Mouse (Mus musculus) heart, adult 2 months (tissue): ENCODE results near the gene Kctd19. TPM values are rescaled to one million over a fixed set of nuclear protein-coding genes. Genes with fewer than 3 reads are reported as not detected.

Experiments
- DNase-seq, 2 experiments: peaks; one replicate each; pipeline ENCODE4 v3.0.0; 2021
- H3K27ac ChIP-seq: fragments of 200-600 bp; 2 replicates; pipeline ENCODE4 v1.8.1; 2022
- H3K27me3 ChIP-seq: fragments of 200-500 bp; 2 replicates; pipeline ENCODE4 v1.6.1; 2012; ENCODE audit warnings: mild to moderate bottlenecking, low read length, inconsistent platforms, mixed read lengths; ENCODE audit not compliant: control insufficient read depth, insufficient read depth
- H3K36me3 ChIP-seq: fragments of 200-500 bp; 2 replicates; pipeline ENCODE4 v1.6.1; 2012; ENCODE audit warnings: low read length, inconsistent platforms; ENCODE audit not compliant: control insufficient read depth, insufficient read depth
- H3K4me1 ChIP-seq: fragments of 200-500 bp; 2 replicates; pipeline ENCODE4 v1.6.1; 2011; ENCODE audit warnings: low read length; ENCODE audit not compliant: control insufficient read depth, insufficient read depth
- H3K4me3 ChIP-seq: fragments of 200-600 bp; 2 replicates; pipeline ENCODE4 v1.8.1; 2022
- H3K79me2 ChIP-seq: fragments of 200-500 bp; replicated peaks from 2 replicates; pipeline ENCODE4 v1.6.1; 2012; ENCODE audit warnings: mild to moderate bottlenecking, inconsistent platforms, low read length, moderate library complexity, mixed read lengths; ENCODE audit not compliant: control insufficient read depth, insufficient read depth
- H3K9ac ChIP-seq: fragments of 200-500 bp; 2 replicates; pipeline ENCODE4 v1.6.1; 2012; ENCODE audit warnings: low read depth, mild to moderate bottlenecking, control low read depth, inconsistent platforms, low read length, mixed read lengths
- CTCF ChIP-seq: fragments of 200-600 bp; IDR thresholded peaks from 2 replicates; pipeline ENCODE4 v1.8.1; 2022; ENCODE audit warnings: antibody characterized with exemption, mild to moderate bottlenecking, moderate library complexity
- EP300 ChIP-seq: fragments of 200-500 bp; IDR thresholded peaks from 2 replicates; pipeline ENCODE4 v1.6.1; 2011; ENCODE audit warnings: low read depth, low read length, control low read depth; ENCODE audit not compliant: insufficient read depth
- POLR2A ChIP-seq: fragments of 200-500 bp; IDR thresholded peaks from 2 replicates; pipeline ENCODE4 v1.6.1; 2011; ENCODE audit warnings: mild to moderate bottlenecking, low read depth, low read length, control low read depth; ENCODE audit not compliant: insufficient read depth
- WGBS: fragments of 180-500 bp; shearing (Covaris S2); methylation state at CpG from one replicate; pipeline ENCODE4 v1.1.7; 2018; 5-methylcytosine and 5-hydroxymethylcytosine counted together
- intact Hi-C: fragments of 180-260 bp; cut with DNase I; formaldehyde crosslinking; loops from one replicate; pipeline ENCODE4 v1.15.1; 2025
- polyA plus RNA-seq: library from polyadenylated mRNA; depleted of rRNA; stranded (reverse); fragments of >200 nt; gene quantifications from 2 replicates; pipeline ENCODE4 v1.2.3, GENCODE M21; 2012; rRNA removed
- total RNA-seq, 2 experiments: library from RNA; stranded (reverse); gene quantifications; 2 replicates each; pipeline ENCODE4 v1.2.3; 2021

Kctd19 gene
- total and polyA plus RNA-seq, 3 experiments: 0.08 to 0.25 (median 0.13) TPM

DNA sequence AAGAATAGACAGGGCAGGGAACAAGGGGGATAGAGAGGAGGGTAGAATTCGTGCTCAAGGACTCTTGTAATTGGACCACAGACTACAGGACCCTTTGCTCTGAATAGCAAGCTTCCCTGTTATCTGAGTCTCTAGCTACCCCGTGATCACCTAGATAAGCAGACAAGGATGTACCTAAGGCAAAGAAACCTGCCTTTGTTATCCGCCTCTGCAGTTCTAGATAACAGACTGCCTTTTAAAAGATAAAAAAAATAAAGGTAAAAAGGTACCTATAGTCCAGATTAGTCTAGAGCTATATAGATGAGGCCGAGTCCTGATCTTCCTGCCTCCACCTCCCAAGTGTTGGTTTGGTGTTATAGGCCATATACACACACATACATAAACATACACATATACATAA lies 70.5 kb downstream of the Kctd19 start:
- intact Hi-C loops: no loop called here
- no peak overlapping the region for H3K9ac ChIP-seq
- TF ChIP-seq CTCF (no peak), POLR2A (no peak)

DNA sequence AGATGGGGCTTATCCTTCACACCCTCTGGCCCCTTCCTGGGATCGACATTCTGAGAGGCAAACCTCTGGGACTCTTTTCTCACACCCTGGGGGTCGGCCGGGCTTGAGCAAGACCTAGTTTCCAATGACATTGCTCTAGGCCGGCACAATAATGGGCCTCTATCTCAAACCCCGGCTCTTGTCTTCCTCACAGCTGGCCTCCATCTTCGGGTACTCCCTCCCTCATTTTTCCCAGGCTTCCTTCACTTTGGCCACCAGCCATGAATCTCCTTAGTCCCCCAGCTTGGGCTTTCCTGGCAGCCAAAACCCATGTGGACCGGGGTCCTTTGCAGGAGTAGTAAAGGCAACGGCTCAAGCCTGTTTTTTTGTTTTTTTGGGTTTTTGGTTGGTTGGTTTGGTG lies 71.9 kb downstream of the Kctd19 start:
- 34% methylated on average over 8 of the region's 8 CpGs for WGBS
- Histone ChIP-seq H3K79me2 (no peaks in the 10 kb centered on the region), H3K36me3 (peaks cover 7% of the 10 kb centered on the region), H3K9ac (no peak overlapping the region), H3K27ac (peak overlapping the region; percentile 58), H3K27me3 (no peaks in the 10 kb centered on the region), H3K4me1 (peaks cover 22% of the 10 kb centered on the region), H3K4me3 (no peak overlapping the region)
- TF ChIP-seq CTCF (no peak), EP300 (no peak), POLR2A (no peak)
- DNase-seq: no peak
- intact Hi-C loops: no loop called here

More for the DNA sequence above, 70.5 kb downstream of the Kctd19 start:
- H3K4me1 ChIP-seq: peaks cover 22% of the 10 kb centered on the region
- H3K27ac ChIP-seq: no peak overlapping the region
- H3K79me2 ChIP-seq: no peaks in the 10 kb centered on the region
- no peak overlapping the region for H3K4me3 ChIP-seq
- H3K27me3 ChIP-seq: no peaks in the 10 kb centered on the region
- DNase-seq: no peak
- peaks cover 7% of the 10 kb centered on the region for H3K36me3 ChIP-seq
- WGBS: 82% methylated on average over 4 of the region's 4 CpGs

GRCm38 (mm10) chr8:105339886-105340635 lies 73.2 kb downstream of the Kctd19 start:
- H3K4me1 ChIP-seq: peaks cover 17% of the 10 kb centered on the region
- TF ChIP-seq POLR2A (no peak), CTCF (no peak), EP300 (no peak)
- no peaks in the 10 kb centered on the region for H3K27me3 ChIP-seq
- peak; percentile 52 to 54 for DNase-seq
- H3K9ac ChIP-seq: no peak overlapping the region
- H3K27ac ChIP-seq: peak overlapping the region; percentile 58
- intact Hi-C loops: no loop called here
- H3K4me3 ChIP-seq: no peak overlapping the region
- no peaks in the 10 kb centered on the region for H3K79me2 ChIP-seq
- H3K36me3 ChIP-seq: peaks cover 7% of the 10 kb centered on the region
- 41% methylated on average over 6 of the region's 6 CpGs for WGBS

DNA sequence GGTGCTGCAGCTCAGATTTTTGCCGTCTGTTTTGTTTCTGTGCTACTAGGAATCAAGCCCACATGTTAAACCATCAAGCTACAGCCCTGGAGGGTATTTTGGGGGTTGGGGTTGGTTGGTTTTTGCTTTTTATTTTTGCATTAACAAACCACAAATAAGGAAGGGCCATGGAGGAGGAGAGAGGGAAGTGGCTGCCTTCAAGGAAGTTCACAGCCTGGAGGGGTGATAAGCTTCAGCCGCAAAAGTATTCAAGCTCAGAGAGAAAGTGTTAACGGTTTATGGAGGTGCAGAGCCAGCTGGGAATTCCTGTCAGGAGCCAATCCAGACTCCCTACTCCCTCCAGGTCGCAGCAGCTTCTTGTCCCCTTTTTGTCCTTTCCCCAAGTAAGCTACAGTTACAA lies 74.3 kb downstream of the Kctd19 start:
- 32% methylated on average over 4 of the region's 4 CpGs for WGBS
- peaks cover 7% of the 10 kb centered on the region for H3K36me3 ChIP-seq
- no peak overlapping the region for H3K4me3 ChIP-seq
- intact Hi-C loops: no loop called here
- H3K79me2 ChIP-seq: no peaks in the 10 kb centered on the region
- H3K9ac ChIP-seq: no peak overlapping the region
- no peak for DNase-seq
- peaks cover 17% of the 10 kb centered on the region for H3K4me1 ChIP-seq
- H3K27me3 ChIP-seq: no peaks in the 10 kb centered on the region
- no peak overlapping the region; the same call in 1 of the 2 replicates for H3K27ac ChIP-seq
- no peak for TF ChIP-seq POLR2A
- no peak for TF ChIP-seq CTCF
- no peak for TF ChIP-seq EP300

GRCm38 (mm10) chr8:105336373-105337130 lies 76.8 kb downstream of the Kctd19 start:
- Histone ChIP-seq H3K27ac (no peak overlapping the region), H3K4me3 (no peak overlapping the region), H3K79me2 (no peaks in the 10 kb centered on the region), H3K36me3 (peaks cover 7% of the 10 kb centered on the region), H3K4me1 (peaks cover 17% of the 10 kb centered on the region), H3K27me3 (no peaks in the 10 kb centered on the region), H3K9ac (no peak overlapping the region)
- 88% methylated on average over 32 of the region's 32 CpGs for WGBS
- TF ChIP-seq POLR2A (no peak), CTCF (no peak), EP300 (no peak)
- intact Hi-C loops: no loop called here
- no peak for DNase-seq

Other genes with a start within 250 kb of the Kctd19 start
- 10 to 100 TPM; 23.1 to 23.8 TPM for gene Cbfb, start 242.8 kb downstream of the Kctd19 start, total RNA-seq
- gene Cbfb, start 242.8 kb downstream of the Kctd19 start, polyA plus RNA-seq: 6.4 and 11.0 TPM in 2 replicates
- 10 to 100 TPM; 19.2 to 20.3 TPM for gene D230025D16Rik, start 188.4 kb downstream of the Kctd19 start, total RNA-seq
- 16.5 and 23.7 TPM in 2 replicates for gene D230025D16Rik, start 188.4 kb downstream of the Kctd19 start, polyA plus RNA-seq
- 1 to 10 TPM; 3.5 to 5.2 TPM for gene B3gnt9, start 158.3 kb downstream of the Kctd19 start, total RNA-seq
- gene B3gnt9, start 158.3 kb downstream of the Kctd19 start, polyA plus RNA-seq: 7.1 and 8.5 TPM in 2 replicates
- gene Tradd, start 148.9 kb downstream of the Kctd19 start, total RNA-seq: 1 to 10 TPM; 3.9 to 4.9 TPM
- gene Tradd, start 148.9 kb downstream of the Kctd19 start, polyA plus RNA-seq: 4.3 and 4.6 TPM in 2 replicates
- 1 to 10 TPM; 1.8 to 2.5 TPM for gene Fbxl8, start 148.9 kb downstream of the Kctd19 start, total RNA-seq
- gene Fbxl8, start 148.9 kb downstream of the Kctd19 start, polyA plus RNA-seq: 3.6 and 4.1 TPM in 2 replicates
- gene Hsf4, start 143.7 kb downstream of the Kctd19 start, total RNA-seq: 1 to 10 TPM; 2.7 to 3.9 TPM
- 4.3 and 5.4 TPM in 2 replicates for gene Hsf4, start 143.7 kb downstream of the Kctd19 start, polyA plus RNA-seq
- 10 to 100 TPM; 19.7 to 23.0 TPM for gene Nol3, start 137.4 kb downstream of the Kctd19 start, total RNA-seq
- gene Nol3, start 137.4 kb downstream of the Kctd19 start, polyA plus RNA-seq: 17.3 and 19.1 TPM in 2 replicates
- gene 4931428F04Rik, start 123.6 kb downstream of the Kctd19 start, total RNA-seq: 1 to 10 TPM; 1.1 to 1.2 TPM
- 2.1 and 3.5 TPM in 2 replicates for gene 4931428F04Rik, start 123.6 kb downstream of the Kctd19 start, polyA plus RNA-seq
- 1 to 10 TPM; 3.9 to 4.7 TPM for gene Exoc3l, start 117.4 kb downstream of the Kctd19 start, total RNA-seq
- 10.5 and 11.8 TPM in 2 replicates for gene Exoc3l, start 117.4 kb downstream of the Kctd19 start, polyA plus RNA-seq
- gene E2f4, start 115.8 kb downstream of the Kctd19 start, total RNA-seq: 10 to 100 TPM; 21.1 to 21.5 TPM
- 61.8 and 62.8 TPM in 2 replicates for gene E2f4, start 115.8 kb downstream of the Kctd19 start, polyA plus RNA-seq
- under 1 TPM; 0.70 to 0.73 TPM for gene Elmo3, start 107.9 kb downstream of the Kctd19 start, total RNA-seq
- 2.8 and 3.5 TPM in 2 replicates for gene Elmo3, start 107.9 kb downstream of the Kctd19 start, polyA plus RNA-seq
- gene Lrrc29, start 87.2 kb downstream of the Kctd19 start, total RNA-seq: 1 to 10 TPM in 1 of 2 experiments, under 1 TPM in 1; 0.93 to 1.1 TPM
- 1.6 and 2.2 TPM in 2 replicates for gene Lrrc29, start 87.2 kb downstream of the Kctd19 start, polyA plus RNA-seq
- 10 to 100 TPM; 24.1 to 26.6 TPM for gene Tmem208, start 87.1 kb downstream of the Kctd19 start, total RNA-seq
- gene Tmem208, start 87.1 kb downstream of the Kctd19 start, polyA plus RNA-seq: 43.6 and 51.9 TPM in 2 replicates
- gene Fhod1, start 65.5 kb downstream of the Kctd19 start, total RNA-seq: 1 to 10 TPM; 4.4 to 6.9 TPM
- 14.2 and 17.3 TPM in 2 replicates for gene Fhod1, start 65.5 kb downstream of the Kctd19 start, polyA plus RNA-seq
- under 1 TPM; 0.36 to 0.37 TPM for gene Slc9a5, start 64.7 kb downstream of the Kctd19 start, total RNA-seq
- gene Slc9a5, start 64.7 kb downstream of the Kctd19 start, polyA plus RNA-seq: 1.7 and 2.1 TPM in 2 replicates
- under 1 TPM in 1 of 2 experiments, not detected in 1; 0.10 TPM for gene Plekhg4, start 40.2 kb downstream of the Kctd19 start, total RNA-seq
- 0.20 and 0.29 TPM in 2 replicates for gene Plekhg4, start 40.2 kb downstream of the Kctd19 start, polyA plus RNA-seq
- gene Lrrc36, start 69 bp upstream of the Kctd19 start, total RNA-seq: under 1 TPM; 0.45 to 0.47 TPM
- gene Lrrc36, start 69 bp upstream of the Kctd19 start, polyA plus RNA-seq: 0.67 and 0.94 TPM in 2 replicates
- gene Tppp3, start 58.0 kb upstream of the Kctd19 start, total RNA-seq: 10 to 100 TPM; 35.0 to 48.8 TPM
- 73.7 and 89.2 TPM in 2 replicates for gene Tppp3, start 58.0 kb upstream of the Kctd19 start, polyA plus RNA-seq
- 10 to 100 TPM; 13.0 to 13.3 TPM for gene Zdhhc1, start 83.4 kb upstream of the Kctd19 start, total RNA-seq
- gene Zdhhc1, start 83.4 kb upstream of the Kctd19 start, polyA plus RNA-seq: 37.5 and 40.5 TPM in 2 replicates
- under 1 TPM in 1 of 2 experiments, not detected in 1; 0.23 TPM for gene Hsd11b2, start 105.3 kb upstream of the Kctd19 start, total RNA-seq
- 0.08 and 0.32 TPM in 2 replicates for gene Hsd11b2, start 105.3 kb upstream of the Kctd19 start, polyA plus RNA-seq
- gene Atp6v0d1, start 152.5 kb upstream of the Kctd19 start, total RNA-seq: 10 to 100 TPM; 46.4 to 48.9 TPM
- gene Atp6v0d1, start 152.5 kb upstream of the Kctd19 start, polyA plus RNA-seq: 61.7 and 69.0 TPM in 2 replicates
- gene Ripor1, start 191.8 kb upstream of the Kctd19 start, total RNA-seq: 10 to 100 TPM; 42.5 to 51.6 TPM
- 39.2 TPM in 2 replicates for gene Ripor1, start 191.8 kb upstream of the Kctd19 start, polyA plus RNA-seq
- 10 to 100 TPM; 41.4 to 41.9 TPM for gene Ctcf, start 223.1 kb upstream of the Kctd19 start, total RNA-seq
- 9.3 and 13.6 TPM in 2 replicates for gene Ctcf, start 223.1 kb upstream of the Kctd19 start, polyA plus RNA-seq
- not detected for gene Agrp, start 223.9 kb upstream of the Kctd19 start, total RNA-seq
- gene Agrp, start 223.9 kb upstream of the Kctd19 start, polyA plus RNA-seq: 0.31 TPM in 1 of 2 replicates, not detected in the other